Mouse (Mus musculus) layer of hippocampus, adult 9-10 months (tissue): ENCODE data around the gene Emg1.

Source experiments
- DNase-seq: peaks from one replicate; pipeline ENCODE4 v3.0.0; 2022; ENCODE audit warnings: low spot score

Gene Emg1

GRCm38 (mm10) chr6:124740888-124741761, 29.1 kb upstream of the Emg1 start, which contains the start of gene Grcc10:
TSS of gene Grcc10 (minus strand) at chr6:124741374.
- DNase-seq, result peak; percentile 88

GRCm38 (mm10) chr6:124740211-124740887, 28.4 kb upstream of the Emg1 start:
- DNase-seq, result no peak

GRCm38 (mm10) chr6:124739231-124739796, 27.3 kb upstream of the Emg1 start:
- no peak for DNase-seq

- no peak for DNase-seq
Observed at GRCm38 (mm10) chr6:124738511-124739023, 26.6 kb upstream of the Emg1 start, which contains the start of gene Ptpn6. TSS of gene Ptpn6 (minus strand) at chr6:124738714.

- DNase-seq, result no peak
Observed at GRCm38 (mm10) chr6:124737040-124737439, 25.1 kb upstream of the Emg1 start.

- no peak for DNase-seq
Observed at GRCm38 (mm10) chr6:124734417-124734816, 22.4 kb upstream of the Emg1 start.

GRCm38 (mm10) chr6:124732476-124733370, 20.7 kb upstream of the Emg1 start:
- no peak for DNase-seq

- no peak for DNase-seq
Observed at GRCm38 (mm10) chr6:124731038-124731437, 19.1 kb upstream of the Emg1 start.

- no peak for DNase-seq
Observed at GRCm38 (mm10) chr6:124729850-124730705, 18.1 kb upstream of the Emg1 start.

- DNase-seq, result no peak
Observed at GRCm38 (mm10) chr6:124728621-124729020, 16.6 kb upstream of the Emg1 start.

- no peak for DNase-seq
Observed at GRCm38 (mm10) chr6:124724472-124724871, 12.5 kb upstream of the Emg1 start.

GRCm38 (mm10) chr6:124723541-124723940, 11.6 kb upstream of the Emg1 start:
- no peak for DNase-seq

- no peak for DNase-seq
Observed at GRCm38 (mm10) chr6:124722876-124723473, 11.0 kb upstream of the Emg1 start.

GRCm38 (mm10) chr6:124720904-124721303, 8.9 kb upstream of the Emg1 start:
- no peak for DNase-seq

GRCm38 (mm10) chr6:124719354-124719978, 7.5 kb upstream of the Emg1 start:
- no peak for DNase-seq

- DNase-seq, result no peak
Observed at GRCm38 (mm10) chr6:124718703-124719102, 6.7 kb upstream of the Emg1 start.

- DNase-seq, result no peak
Observed at GRCm38 (mm10) chr6:124717968-124718367, 6.0 kb upstream of the Emg1 start.

- DNase-seq, result no peak
Observed at GRCm38 (mm10) chr6:124716864-124717490, 5.0 kb upstream of the Emg1 start.

GRCm38 (mm10) chr6:124712918-124713317, 940 bp upstream of the Emg1 start:
- no peak for DNase-seq
